Mouse (Mus musculus) liver, adult (tissue): Measurements from ENCODE around the gene Pigp.

Experiments
- GATA4 ChIP-seq: IDR thresholded peaks from 2 replicates; pipeline ENCODE4 v1.6.1; 2014; ENCODE audit warnings: mild to moderate bottlenecking, low read length; ENCODE audit not compliant: insufficient replicate concordance

Pigp gene

GRCm38 (mm10) chr16:94335656-94336055 is 36.0 kb downstream of the Pigp start:
- TF ChIP-seq GATA4 = no peak

GRCm38 (mm10) chr16:94331886-94332252 is 39.8 kb downstream of the Pigp start:
- no peak for TF ChIP-seq GATA4

GRCm38 (mm10) chr16:94331233-94331885 is 40.3 kb downstream of the Pigp start:
- TF ChIP-seq GATA4 = no peak

GRCm38 (mm10) chr16:94330429-94330828 is 41.2 kb downstream of the Pigp start:
- no peak for TF ChIP-seq GATA4

- TF ChIP-seq GATA4 = no peak
Measured at GRCm38 (mm10) chr16:94328881-94329867, 42.5 kb downstream of the Pigp start.

GRCm38 (mm10) chr16:94327781-94328711 is 43.6 kb downstream of the Pigp start, which contains the start of gene Ripply3:
Gene Ripply3, plus strand, starts transcription at chr16:94328420.
- no peak for TF ChIP-seq GATA4

- no peak for TF ChIP-seq GATA4
Measured at GRCm38 (mm10) chr16:94326008-94326407, 45.6 kb downstream of the Pigp start.

GRCm38 (mm10) chr16:94323681-94324080 is 48.0 kb downstream of the Pigp start:
- no peak for TF ChIP-seq GATA4

GRCm38 (mm10) chr16:94320223-94320622 is 51.4 kb downstream of the Pigp start:
- TF ChIP-seq GATA4 = no peak

- peak; percentile 88; the same call in 1 of the 2 replicates for TF ChIP-seq GATA4
Measured at GRCm38 (mm10) chr16:94317752-94318151, 53.9 kb downstream of the Pigp start.

- no peak for TF ChIP-seq GATA4
Measured at GRCm38 (mm10) chr16:94315215-94315614, 56.4 kb downstream of the Pigp start.

- no peak for TF ChIP-seq GATA4
Measured at GRCm38 (mm10) chr16:94314626-94315025, 57.0 kb downstream of the Pigp start.

- TF ChIP-seq GATA4 = no peak
Measured at GRCm38 (mm10) chr16:94313229-94314030, 58.2 kb downstream of the Pigp start, which contains the start of gene Hlcs. Gene Hlcs, minus strand, starts transcription at chr16:94313571.

GRCm38 (mm10) chr16:94312663-94313228 is 58.9 kb downstream of the Pigp start:
- 0 out of 2 replicates have a peak, but pooled peaks have one; percentile 23 for TF ChIP-seq GATA4
